Mouse (Mus musculus): ENCODE results near the gene Dnaic2. TPM values are rescaled to one million over a fixed set of nuclear protein-coding genes. Genes with fewer than 3 reads are reported as not detected.

The Dnaic2 gene
- polyA plus RNA-seq, 1 experiment from 2014 or later = 0.35 TPM

DNA sequence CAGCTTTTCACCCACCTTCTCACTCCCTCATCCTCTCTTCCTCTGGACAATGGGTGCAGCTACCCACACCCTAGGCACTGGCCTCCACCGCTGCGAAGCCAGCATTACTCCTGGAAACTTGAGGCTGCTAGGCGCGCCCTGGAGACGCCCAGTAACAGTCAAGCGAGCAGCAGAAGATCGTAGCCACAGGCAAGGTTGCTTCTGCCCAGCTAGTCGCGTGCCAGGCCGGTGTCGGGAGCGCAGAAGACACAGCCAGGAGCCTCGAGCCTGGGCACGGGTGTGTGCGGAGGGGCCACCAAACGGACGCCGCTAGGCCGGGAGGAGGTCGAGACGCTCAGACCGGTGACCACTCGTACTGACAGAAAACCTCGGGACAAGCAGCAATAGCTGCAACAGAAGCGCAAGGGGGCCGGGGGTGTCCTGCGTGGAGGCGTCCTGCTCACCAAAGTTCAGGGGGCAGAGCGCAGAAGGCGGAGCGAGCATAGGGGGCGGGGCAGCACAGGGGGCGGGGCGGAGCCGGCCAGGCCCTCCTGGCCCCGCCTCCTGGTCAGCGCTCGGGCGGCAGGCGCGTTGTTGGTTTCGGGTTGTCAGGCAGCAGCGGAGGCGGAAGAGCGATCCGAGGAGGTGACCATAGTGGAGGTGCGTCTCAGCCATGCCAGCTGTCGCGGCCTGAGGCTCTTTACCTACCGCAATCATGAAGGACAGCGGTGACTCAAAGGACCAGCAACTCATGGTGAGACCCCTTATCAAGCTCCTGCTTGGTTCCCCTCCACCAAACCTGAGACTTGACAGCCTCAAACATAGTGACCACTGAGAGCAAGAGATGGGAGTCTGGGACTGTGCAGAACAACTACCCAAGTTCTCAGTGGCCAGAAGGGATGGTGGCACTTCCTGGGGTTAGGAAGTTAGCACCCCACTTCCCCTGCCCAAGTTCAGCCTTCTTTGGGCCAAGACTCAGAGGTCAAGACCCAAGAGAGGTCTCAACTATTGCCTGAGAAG lies 37.9 kb downstream of the Dnaic2 start, which contains the start of gene Kif19a:
Gene Kif19a, plus strand, starts transcription at position 569 of the 999 bp plus-strand sequence.
- peak; percentile 31; the same call in 1 of the 2 replicates for ATAC-seq (ENCODE audit: insufficient number of reproducible peaks, insufficient read depth, low FRiP score, low read depth)
- H3K27me3 ChIP-seq (ENCODE audit: control insufficient read depth, insufficient read depth, low read length) = peaks cover 24% of the 10 kb centered on the region
- WGBS = 3% methylated on average over 47 of the region's 51 CpGs

GRCm38 (mm10) chr11:114769911-114770310 lies 42.7 kb downstream of the Dnaic2 start:
- Histone ChIP-seq H3K4me1 (ENCODE audit: control insufficient read depth in 2 of 2, insufficient read depth in 2 of 2, low read length in 2 of 2) (peaks cover 4% of the 10 kb centered on the region in 2 experiments; a peak in 1 of 4 replicates), H3K4me2 (ENCODE audit: low read length) (no peak overlapping the region), H3K9me3 (ENCODE audit: control insufficient read depth, low read length) (no peaks in the 10 kb centered on the region), H3K36me3 (ENCODE audit: control insufficient read depth, insufficient read depth, low read length) (no peaks in the 10 kb centered on the region), H3K27ac (replicated peaks in 1 of 2; ENCODE audit: control insufficient read depth in 1 of 2, insufficient read depth in 1 of 2, low read depth in 2 of 2, low read length in 2 of 2) (no peak overlapping the region), H3K9ac (ENCODE audit: low read length) (no peak overlapping the region), H3K27me3 (ENCODE audit: control insufficient read depth, insufficient read depth, low read length) (peaks cover 20% of the 10 kb centered on the region), H3K4me3 (ENCODE audit: control insufficient read depth in 1 of 2, insufficient read depth in 1 of 2, low read depth in 1 of 2, low read length in 2 of 2) (no peak overlapping the region)
- ATAC-seq (ENCODE audit: insufficient number of reproducible peaks, insufficient read depth, low FRiP score, low read depth) = no peak
- 42% methylated on average over 6 of the region's 6 CpGs for WGBS

More for the DNA sequence above, 37.9 kb downstream of the Dnaic2 start, which contains the start of gene Kif19a:
- Histone ChIP-seq H3K9ac (ENCODE audit: low read length) (peak within 1 kb of the TSS; percentile 49; the same call in 1 of the 2 replicates), H3K4me3 (ENCODE audit: control insufficient read depth in 1 of 2, insufficient read depth in 1 of 2, low read depth in 1 of 2, low read length in 2 of 2) (peak within 1 kb of the TSS; percentile 46 to 48), H3K9me3 (ENCODE audit: control insufficient read depth, low read length) (no peaks in the 10 kb centered on the region), H3K27ac (replicated peaks in 1 of 2; ENCODE audit: control insufficient read depth in 1 of 2, insufficient read depth in 1 of 2, low read depth in 2 of 2, low read length in 2 of 2) (no peak within 1 kb of the TSS), H3K4me1 (ENCODE audit: control insufficient read depth in 2 of 2, insufficient read depth in 2 of 2, low read length in 2 of 2) (peaks cover 7% of the 10 kb centered on the region in 2 experiments; a peak in 2 of 4 replicates), H3K4me2 (ENCODE audit: low read length) (peak within 1 kb of the TSS; percentile 82), H3K36me3 (ENCODE audit: control insufficient read depth, insufficient read depth, low read length) (no peaks in the 10 kb centered on the region)

GRCm38 (mm10) chr11:114771896-114772295 lies 44.7 kb downstream of the Dnaic2 start:
- Histone ChIP-seq H3K36me3 (ENCODE audit: control insufficient read depth, insufficient read depth, low read length) (no peaks in the 10 kb centered on the region), H3K27ac (replicated peaks in 1 of 2; ENCODE audit: control insufficient read depth in 1 of 2, insufficient read depth in 1 of 2, low read depth in 2 of 2, low read length in 2 of 2) (no peak overlapping the region), H3K9me3 (ENCODE audit: control insufficient read depth, low read length) (no peaks in the 10 kb centered on the region), H3K4me2 (ENCODE audit: low read length) (no peak overlapping the region), H3K27me3 (ENCODE audit: control insufficient read depth, insufficient read depth, low read length) (peaks cover 11% of the 10 kb centered on the region), H3K9ac (ENCODE audit: low read length) (no peak overlapping the region), H3K4me1 (ENCODE audit: control insufficient read depth in 2 of 2, insufficient read depth in 2 of 2, low read length in 2 of 2) (no peaks in the 10 kb centered on the region), H3K4me3 (ENCODE audit: control insufficient read depth in 1 of 2, insufficient read depth in 1 of 2, low read depth in 1 of 2, low read length in 2 of 2) (no peak overlapping the region)
- WGBS = 74% methylated on average over 2 of the region's 2 CpGs
- no peak for ATAC-seq (ENCODE audit: insufficient number of reproducible peaks, insufficient read depth, low FRiP score, low read depth)

DNA sequence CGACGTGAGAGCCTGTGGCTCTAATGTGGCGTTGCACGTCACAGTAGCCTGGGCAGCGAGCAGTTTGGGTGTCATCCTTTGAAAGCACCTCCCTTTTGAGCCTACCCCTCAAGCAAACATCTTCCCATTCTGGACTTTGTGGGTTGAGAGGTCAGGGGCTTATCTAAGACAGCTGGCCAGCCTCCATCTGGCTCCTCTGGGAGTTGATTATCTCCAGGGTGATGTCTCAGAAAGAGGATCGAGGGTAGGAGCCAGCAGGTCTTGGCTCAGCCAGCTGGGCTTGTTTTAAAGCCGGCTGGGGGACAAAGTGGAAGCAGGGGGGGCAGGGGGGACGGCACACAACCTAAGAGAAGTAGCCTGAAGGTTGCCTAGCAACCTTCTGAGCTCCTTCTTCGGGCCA lies 52.9 kb downstream of the Dnaic2 start:
- H3K36me3 ChIP-seq (ENCODE audit: control insufficient read depth, insufficient read depth, low read length) = no peaks in the 10 kb centered on the region
- H3K27me3 ChIP-seq (ENCODE audit: control insufficient read depth, insufficient read depth, low read length) = peaks cover 63% of the 10 kb centered on the region
- no peak overlapping the region for H3K27ac ChIP-seq (replicated peaks in 1 of 2; ENCODE audit: control insufficient read depth in 1 of 2, insufficient read depth in 1 of 2, low read depth in 2 of 2, low read length in 2 of 2)
- H3K4me2 ChIP-seq (ENCODE audit: low read length) = no peak overlapping the region
- ATAC-seq (ENCODE audit: insufficient number of reproducible peaks, insufficient read depth, low FRiP score, low read depth) = no peak
- WGBS = 26% methylated on average over 9 of the region's 9 CpGs
- H3K9me3 ChIP-seq (ENCODE audit: control insufficient read depth, low read length) = no peaks in the 10 kb centered on the region
- H3K9ac ChIP-seq (ENCODE audit: low read length) = no peak overlapping the region
- no peak overlapping the region for H3K4me3 ChIP-seq (ENCODE audit: control insufficient read depth in 1 of 2, insufficient read depth in 1 of 2, low read depth in 1 of 2, low read length in 2 of 2)
- peaks cover 5 to 11% of the 10 kb centered on the region in 2 experiments; a peak in 2 of 4 replicates for H3K4me1 ChIP-seq (ENCODE audit: control insufficient read depth in 2 of 2, insufficient read depth in 2 of 2, low read length in 2 of 2)

GRCm38 (mm10) chr11:114785892-114786291 lies 58.7 kb downstream of the Dnaic2 start:
- ATAC-seq (ENCODE audit: insufficient number of reproducible peaks, insufficient read depth, low FRiP score, low read depth) = no peak
- peaks cover 2 to 6% of the 10 kb centered on the region in 2 experiments; a peak in 3 of 4 replicates for H3K4me1 ChIP-seq (ENCODE audit: control insufficient read depth in 2 of 2, insufficient read depth in 2 of 2, low read length in 2 of 2)
- peaks cover 95% of the 10 kb centered on the region for H3K27me3 ChIP-seq (ENCODE audit: control insufficient read depth, insufficient read depth, low read length)
- 45% methylated on average over 10 of the region's 10 CpGs for WGBS
- no peak overlapping the region for H3K27ac ChIP-seq (replicated peaks in 1 of 2; ENCODE audit: control insufficient read depth in 1 of 2, insufficient read depth in 1 of 2, low read depth in 2 of 2, low read length in 2 of 2)
- peak overlapping the region; percentile 65 for H3K4me2 ChIP-seq (ENCODE audit: low read length)
- peak overlapping the region; percentile 16 to 31; a peak in 3 of 4 replicates for H3K4me3 ChIP-seq (ENCODE audit: control insufficient read depth in 1 of 2, insufficient read depth in 1 of 2, low read depth in 1 of 2, low read length in 2 of 2)
- H3K9ac ChIP-seq (ENCODE audit: low read length) = 0 out of 2 replicates have a peak overlapping the region, but pooled peaks have one; percentile 41
- H3K9me3 ChIP-seq (ENCODE audit: control insufficient read depth, low read length) = no peaks in the 10 kb centered on the region
- no peaks in the 10 kb centered on the region for H3K36me3 ChIP-seq (ENCODE audit: control insufficient read depth, insufficient read depth, low read length)

GRCm38 (mm10) chr11:114786326-114786725 lies 59.1 kb downstream of the Dnaic2 start:
- H3K27me3 ChIP-seq (ENCODE audit: control insufficient read depth, insufficient read depth, low read length) = peaks cover 95% of the 10 kb centered on the region
- H3K4me3 ChIP-seq (ENCODE audit: control insufficient read depth in 1 of 2, insufficient read depth in 1 of 2, low read depth in 1 of 2, low read length in 2 of 2) = peak overlapping the region; percentile 16 to 31
- H3K9me3 ChIP-seq (ENCODE audit: control insufficient read depth, low read length) = no peaks in the 10 kb centered on the region
- no peak for ATAC-seq (ENCODE audit: insufficient number of reproducible peaks, insufficient read depth, low FRiP score, low read depth)
- peaks cover 2 to 7% of the 10 kb centered on the region in 2 experiments; a peak in 3 of 4 replicates for H3K4me1 ChIP-seq (ENCODE audit: control insufficient read depth in 2 of 2, insufficient read depth in 2 of 2, low read length in 2 of 2)
- H3K9ac ChIP-seq (ENCODE audit: low read length) = 0 out of 2 replicates have a peak overlapping the region, but pooled peaks have one; percentile 41
- no peak overlapping the region for H3K27ac ChIP-seq (replicated peaks in 1 of 2; ENCODE audit: control insufficient read depth in 1 of 2, insufficient read depth in 1 of 2, low read depth in 2 of 2, low read length in 2 of 2)
- WGBS = 1% methylated on average over 43 of the region's 43 CpGs
- no peaks in the 10 kb centered on the region for H3K36me3 ChIP-seq (ENCODE audit: control insufficient read depth, insufficient read depth, low read length)
- H3K4me2 ChIP-seq (ENCODE audit: low read length) = peak overlapping the region; percentile 65

GRCm38 (mm10) chr11:114787611-114788010 lies 60.4 kb downstream of the Dnaic2 start:
- Histone ChIP-seq H3K27ac (replicated peaks in 1 of 2; ENCODE audit: control insufficient read depth in 1 of 2, insufficient read depth in 1 of 2, low read depth in 2 of 2, low read length in 2 of 2) (no peak overlapping the region), H3K4me2 (ENCODE audit: low read length) (no peak overlapping the region), H3K9me3 (ENCODE audit: control insufficient read depth, low read length) (no peaks in the 10 kb centered on the region), H3K4me3 (ENCODE audit: control insufficient read depth in 1 of 2, insufficient read depth in 1 of 2, low read depth in 1 of 2, low read length in 2 of 2) (no peak overlapping the region), H3K36me3 (ENCODE audit: control insufficient read depth, insufficient read depth, low read length) (no peaks in the 10 kb centered on the region), H3K9ac (ENCODE audit: low read length) (no peak overlapping the region), H3K4me1 (ENCODE audit: control insufficient read depth in 2 of 2, insufficient read depth in 2 of 2, low read length in 2 of 2) (peaks cover 5 to 12% of the 10 kb centered on the region in 2 experiments; a peak in 3 of 4 replicates), H3K27me3 (ENCODE audit: control insufficient read depth, insufficient read depth, low read length) (peaks cover 97% of the 10 kb centered on the region)
- 70% methylated on average over 3 of the region's 3 CpGs for WGBS
- no peak for ATAC-seq (ENCODE audit: insufficient number of reproducible peaks, insufficient read depth, low FRiP score, low read depth)
